Mouse (Mus musculus): ENCODE data around the gene Irgq. TPM values are rescaled to one million over a fixed set of nuclear protein-coding genes. Genes with fewer than 3 reads are reported as not detected.

Gene Irgq
- polyA plus RNA-seq, 1 experiment: 15.4 TPM

DNA sequence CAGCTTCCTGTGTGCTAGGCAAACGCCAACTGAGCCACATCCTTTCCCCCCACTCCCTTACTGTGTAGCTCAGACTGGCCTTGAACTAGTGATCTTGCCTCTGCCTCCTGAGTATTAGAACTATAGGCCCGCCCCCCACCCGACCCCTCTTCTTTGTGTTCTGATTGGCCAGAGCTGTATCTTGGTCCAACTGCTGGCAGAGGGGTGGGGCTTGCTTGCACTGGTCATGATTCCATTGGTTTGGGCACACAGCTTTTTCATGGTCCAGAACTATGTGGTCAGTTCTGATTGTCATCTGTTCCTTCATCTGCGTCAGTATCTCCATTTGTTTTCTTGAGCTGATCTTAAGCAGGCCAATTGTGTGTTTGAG, 33.3 kb downstream of the Irgq start:
- H3K27me3 ChIP-seq (replicated peaks; ENCODE audit: control insufficient read depth, insufficient read depth, low read length): no peaks in the 10 kb centered on the region
- TF ChIP-seq CTCF (conservative IDR thresholded peaks at IDR 0.05; ENCODE audit: insufficient read depth, insufficient read length, low read depth, low read length): no peak
- no peak for TF ChIP-seq POLR2A (IDR thresholded peaks at IDR 0.05; ENCODE audit: low read depth, low read length)
- H3K4me3 ChIP-seq (ENCODE audit: insufficient read depth, low read depth, low read length): no peak overlapping the region
- H3K4me1 ChIP-seq (ENCODE audit: control insufficient read depth, insufficient read depth, low read length): no peaks in the 10 kb centered on the region
- H3K36me3 ChIP-seq (ENCODE audit: control insufficient read depth, insufficient read depth, low read length): no peaks in the 10 kb centered on the region
- H3K27ac ChIP-seq (ENCODE audit: insufficient read depth, low read depth, low read length): no peak overlapping the region
- DNase-seq: no peak
- WGBS: 74% methylated on average over 4 of the region's 4 CpGs

DNA sequence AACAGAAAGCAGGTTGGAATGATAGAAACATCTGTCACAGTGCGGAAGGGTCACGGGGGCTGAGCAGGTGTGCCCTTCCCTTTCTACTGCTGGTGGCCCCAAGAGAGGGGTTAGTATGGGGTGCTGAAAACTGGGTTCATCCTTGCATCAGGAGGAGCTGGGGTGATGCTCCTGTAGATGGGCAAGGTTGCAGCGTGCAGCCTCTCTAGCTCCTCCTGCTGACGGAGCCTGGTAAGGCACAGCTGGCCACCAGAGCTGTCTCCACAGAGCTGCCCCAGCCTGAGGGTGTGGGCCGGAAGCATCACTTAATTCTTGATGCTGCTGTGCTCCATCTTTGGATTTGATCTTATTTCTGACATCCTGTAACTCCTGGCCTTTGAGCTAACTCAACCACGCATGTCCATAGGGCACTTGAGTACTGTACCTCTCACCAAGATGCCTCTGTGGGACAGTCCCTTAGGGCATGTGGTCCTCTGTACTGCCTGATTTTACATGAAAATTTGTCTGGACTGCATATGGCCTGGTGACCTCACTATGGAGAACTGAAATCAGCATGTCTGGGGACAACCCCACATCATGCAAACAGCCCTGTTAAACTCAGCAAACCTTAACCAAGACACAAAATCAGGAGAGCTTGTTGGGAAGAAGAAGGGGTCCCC, 34.2 kb downstream of the Irgq start:
- Histone ChIP-seq H3K4me3 (ENCODE audit: insufficient read depth, low read depth, low read length) (no peak overlapping the region), H3K36me3 (ENCODE audit: control insufficient read depth, insufficient read depth, low read length) (no peaks in the 10 kb centered on the region), H3K4me1 (ENCODE audit: control insufficient read depth, insufficient read depth, low read length) (no peaks in the 10 kb centered on the region), H3K27ac (ENCODE audit: insufficient read depth, low read depth, low read length) (no peak overlapping the region), H3K27me3 (replicated peaks; ENCODE audit: control insufficient read depth, insufficient read depth, low read length) (no peaks in the 10 kb centered on the region)
- 57% methylated on average over 6 of the region's 6 CpGs for WGBS
- peak; percentile 75 for DNase-seq
- TF ChIP-seq CTCF (conservative IDR thresholded peaks at IDR 0.05; ENCODE audit: insufficient read depth, insufficient read length, low read depth, low read length): peak; percentile 94
- TF ChIP-seq POLR2A (IDR thresholded peaks at IDR 0.05; ENCODE audit: low read depth, low read length): no peak

DNA sequence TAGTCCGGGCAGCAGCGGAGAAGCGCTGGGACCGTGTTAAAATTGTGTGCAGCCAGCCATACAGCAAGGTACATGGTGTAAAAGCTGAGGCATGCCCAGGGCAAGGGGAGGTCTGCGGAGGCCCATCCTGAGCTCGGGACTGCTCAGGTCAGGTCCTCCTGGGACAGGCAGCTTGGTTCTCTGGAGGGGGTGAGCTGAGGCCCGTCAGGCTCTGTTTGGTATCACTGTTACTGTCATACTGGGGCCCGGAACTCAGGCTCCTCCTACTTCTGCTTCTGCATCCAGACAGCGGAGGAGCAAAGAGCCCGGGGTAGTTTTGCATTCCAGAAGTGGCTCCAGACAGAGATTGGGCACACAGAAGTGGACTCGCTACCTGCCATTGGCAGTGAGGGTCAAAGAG, 35.1 kb downstream of the Irgq start:
- no peaks in the 10 kb centered on the region for H3K27me3 ChIP-seq (replicated peaks; ENCODE audit: control insufficient read depth, insufficient read depth, low read length)
- H3K36me3 ChIP-seq (ENCODE audit: control insufficient read depth, insufficient read depth, low read length): no peaks in the 10 kb centered on the region
- no peak overlapping the region for H3K4me3 ChIP-seq (ENCODE audit: insufficient read depth, low read depth, low read length)
- no peaks in the 10 kb centered on the region for H3K4me1 ChIP-seq (ENCODE audit: control insufficient read depth, insufficient read depth, low read length)
- no peak for TF ChIP-seq POLR2A (IDR thresholded peaks at IDR 0.05; ENCODE audit: low read depth, low read length)
- no peak for TF ChIP-seq CTCF (conservative IDR thresholded peaks at IDR 0.05; ENCODE audit: insufficient read depth, insufficient read length, low read depth, low read length)
- no peak overlapping the region for H3K27ac ChIP-seq (ENCODE audit: insufficient read depth, low read depth, low read length)
- peak; percentile 44 for DNase-seq
- 59% methylated on average over 11 of the region's 11 CpGs for WGBS

DNA sequence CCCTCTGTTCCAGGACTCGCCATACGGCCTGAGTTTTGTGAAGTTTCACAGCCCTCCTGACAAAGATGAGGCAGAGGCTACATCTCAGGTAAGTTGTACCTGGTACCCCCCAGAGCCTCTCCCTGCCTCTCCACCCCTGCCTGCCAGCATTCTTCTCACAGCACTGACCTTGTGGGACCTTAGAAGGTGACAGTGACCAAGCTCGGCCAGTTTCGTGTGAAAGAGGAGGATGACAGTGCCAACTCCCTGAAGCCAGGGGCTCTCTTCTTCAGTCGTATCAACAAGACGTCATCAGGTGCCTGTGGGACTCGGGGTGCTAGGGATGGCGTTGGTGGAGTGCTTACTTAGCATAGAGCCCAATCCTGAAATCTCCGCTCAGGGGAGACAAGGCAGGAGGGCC, 35.7 kb downstream of the Irgq start:
- DNase-seq: no peak
- no peak overlapping the region for H3K27ac ChIP-seq (ENCODE audit: insufficient read depth, low read depth, low read length)
- TF ChIP-seq CTCF (conservative IDR thresholded peaks at IDR 0.05; ENCODE audit: insufficient read depth, insufficient read length, low read depth, low read length): no peak
- TF ChIP-seq POLR2A (IDR thresholded peaks at IDR 0.05; ENCODE audit: low read depth, low read length): no peak
- H3K4me3 ChIP-seq (ENCODE audit: insufficient read depth, low read depth, low read length): no peak overlapping the region
- H3K36me3 ChIP-seq (ENCODE audit: control insufficient read depth, insufficient read depth, low read length): no peaks in the 10 kb centered on the region
- no peaks in the 10 kb centered on the region for H3K4me1 ChIP-seq (ENCODE audit: control insufficient read depth, insufficient read depth, low read length)
- WGBS: 91% methylated on average over 9 of the region's 9 CpGs
- no peaks in the 10 kb centered on the region for H3K27me3 ChIP-seq (replicated peaks; ENCODE audit: control insufficient read depth, insufficient read depth, low read length)

DNA sequence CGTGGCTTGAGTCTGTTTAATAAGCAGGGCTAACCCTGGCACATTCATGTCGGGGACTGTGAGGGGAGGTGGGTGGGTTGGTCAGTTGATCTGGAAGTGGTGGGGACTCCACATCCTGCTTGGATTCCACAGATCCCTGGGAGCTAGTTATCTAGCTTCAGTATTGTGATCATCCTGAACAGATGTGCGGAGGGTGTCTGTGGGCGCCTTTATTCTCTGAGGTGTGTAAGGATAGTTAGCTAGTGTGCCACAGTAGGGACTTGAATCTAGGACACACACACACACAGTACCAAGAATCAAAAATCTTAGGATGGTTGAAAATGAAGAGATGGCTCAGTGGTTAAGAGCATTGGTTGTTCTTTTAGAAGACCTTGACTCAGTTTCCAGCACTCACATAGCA, 38.0 kb downstream of the Irgq start:
- H3K36me3 ChIP-seq (ENCODE audit: control insufficient read depth, insufficient read depth, low read length): no peaks in the 10 kb centered on the region
- TF ChIP-seq CTCF (conservative IDR thresholded peaks at IDR 0.05; ENCODE audit: insufficient read depth, insufficient read length, low read depth, low read length) (no peak), POLR2A (IDR thresholded peaks at IDR 0.05; ENCODE audit: low read depth, low read length) (no peak)
- no peak for DNase-seq
- H3K4me1 ChIP-seq (ENCODE audit: control insufficient read depth, insufficient read depth, low read length): 0 out of 2 replicates have a peak, but pooled peaks cover 2% of the 10 kb centered on the region
- H3K27me3 ChIP-seq (replicated peaks; ENCODE audit: control insufficient read depth, insufficient read depth, low read length): no peaks in the 10 kb centered on the region
- 84% methylated on average over 4 of the region's 4 CpGs for WGBS
- no peak overlapping the region for H3K4me3 ChIP-seq (ENCODE audit: insufficient read depth, low read depth, low read length)
- H3K27ac ChIP-seq (ENCODE audit: insufficient read depth, low read depth, low read length): no peak overlapping the region

DNA sequence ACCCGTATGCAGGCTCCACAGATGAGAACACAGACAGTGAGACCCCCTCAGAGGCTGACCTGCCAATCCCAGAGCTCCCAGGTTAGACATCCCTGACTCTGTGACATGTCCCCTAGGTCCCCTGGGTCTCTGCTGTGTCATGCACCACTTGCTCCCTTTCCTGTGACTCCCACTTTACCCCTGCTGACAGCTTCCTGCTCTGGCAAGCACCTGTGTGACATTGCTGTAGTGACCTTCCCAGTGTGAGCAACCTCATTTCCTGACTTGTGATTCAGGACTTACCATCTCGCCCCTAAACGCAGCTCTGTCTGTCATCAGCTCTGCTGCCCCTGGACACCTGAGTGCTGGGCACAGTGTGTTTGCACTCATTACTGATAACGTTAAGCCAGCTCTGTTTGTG, 40.6 kb downstream of the Irgq start:
- no peak overlapping the region for H3K27ac ChIP-seq (ENCODE audit: insufficient read depth, low read depth, low read length)
- TF ChIP-seq POLR2A (IDR thresholded peaks at IDR 0.05; ENCODE audit: low read depth, low read length): no peak
- TF ChIP-seq CTCF (conservative IDR thresholded peaks at IDR 0.05; ENCODE audit: insufficient read depth, insufficient read length, low read depth, low read length): no peak
- 74% methylated on average over 4 of the region's 4 CpGs for WGBS
- H3K36me3 ChIP-seq (ENCODE audit: control insufficient read depth, insufficient read depth, low read length): no peaks in the 10 kb centered on the region
- no peaks in the 10 kb centered on the region for H3K27me3 ChIP-seq (replicated peaks; ENCODE audit: control insufficient read depth, insufficient read depth, low read length)
- DNase-seq: no peak
- peaks cover 10% of the 10 kb centered on the region; the same call in 1 of the 2 replicates for H3K4me1 ChIP-seq (ENCODE audit: control insufficient read depth, insufficient read depth, low read length)
- no peak overlapping the region for H3K4me3 ChIP-seq (ENCODE audit: insufficient read depth, low read depth, low read length)

DNA sequence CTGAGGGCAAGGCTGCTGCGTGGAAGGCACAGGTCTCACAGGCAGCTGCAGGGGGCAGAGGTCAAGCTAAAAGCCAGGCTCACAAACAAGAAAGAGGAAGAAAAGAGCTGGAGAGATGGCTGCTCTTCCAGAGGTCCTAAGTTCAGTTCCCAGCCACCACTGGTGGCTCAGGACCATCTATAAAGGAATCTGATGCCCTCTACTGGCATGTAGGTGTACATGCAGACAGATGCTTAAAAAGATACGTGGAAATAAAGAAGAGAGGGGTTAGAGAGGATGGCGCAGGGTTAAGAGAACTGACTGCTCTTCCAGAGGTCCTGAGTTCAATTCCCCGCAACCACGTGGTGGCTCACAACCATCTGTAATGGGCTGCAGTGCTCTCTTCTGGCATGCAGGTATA, 42.0 kb downstream of the Irgq start:
- WGBS: 61% methylated on average over 5 of the region's 5 CpGs
- Histone ChIP-seq H3K36me3 (ENCODE audit: control insufficient read depth, insufficient read depth, low read length) (no peaks in the 10 kb centered on the region), H3K27ac (ENCODE audit: insufficient read depth, low read depth, low read length) (no peak overlapping the region), H3K4me3 (ENCODE audit: insufficient read depth, low read depth, low read length) (no peak overlapping the region), H3K27me3 (replicated peaks; ENCODE audit: control insufficient read depth, insufficient read depth, low read length) (no peaks in the 10 kb centered on the region), H3K4me1 (ENCODE audit: control insufficient read depth, insufficient read depth, low read length) (peaks cover 10% of the 10 kb centered on the region; the same call in 1 of the 2 replicates)
- peak; percentile 19 for DNase-seq
- TF ChIP-seq CTCF (conservative IDR thresholded peaks at IDR 0.05; ENCODE audit: insufficient read depth, insufficient read length, low read depth, low read length) (peak; percentile 40), POLR2A (IDR thresholded peaks at IDR 0.05; ENCODE audit: low read depth, low read length) (no peak)

Measured in kidney, adult 2 months (tissue).